Comparison of ENCODE assay signal across 26 mouse cellular contexts in genomic region chr4:128441228-128441627, GRCm38 (mm10).
"Had no signal": no experiment of that assay in that cellular context is flagged by ENCODE, and none has a peak within 500 bp of the region (broad histone marks: within the 10 kb centered on the region; RNA-seq: fewer than 3 reads in every experiment).

No protein-coding gene starts in this region.

- H3K4me1 ChIP-seq: intestine, embryonic 15.5 days; limb, embryonic 10.5 days; limb, embryonic 12.5 days; liver, embryonic 13.5 days had no signal

- H3K36me3 ChIP-seq: heart, embryonic 10.5 days; heart, embryonic 12.5 days; hindbrain, embryonic 10.5 days; hindbrain, embryonic 12.5 days; intestine, embryonic 15.5 days; limb, embryonic 10.5 days; limb, embryonic 12.5 days; liver, embryonic 13.5 days had no signal

- H3K4me2 ChIP-seq: heart, embryonic 12.5 days; hindbrain, embryonic 12.5 days; hindbrain, embryonic 14.5 days; intestine, embryonic 15.5 days; limb, embryonic 12.5 days; liver, embryonic 13.5 days had no signal

- H3K4me3 ChIP-seq: gastrocnemius, adult 2 months; heart, embryonic 10.5 days; heart, embryonic 12.5 days; hindbrain, embryonic 10.5 days; hindbrain, embryonic 12.5 days; intestine, embryonic 15.5 days; layer of hippocampus, adult 2 months; left cerebral cortex, adult 2 months; limb, embryonic 10.5 days; limb, embryonic 12.5 days; liver, embryonic 13.5 days had no signal

- H3K27me3 ChIP-seq: hindbrain, embryonic 12.5 days; intestine, embryonic 15.5 days; limb, embryonic 12.5 days; liver, embryonic 13.5 days had no signal

- ATAC-seq: hindbrain, embryonic 16.5 days; inflammation-experienced regulatory T-cells, adult 6 months; intestine, embryonic 15.5 days; intestine, postnatal 0 days had no signal

- DNase-seq: gastrocnemius, adult 2 months; gastrocnemius, postnatal 10 days; gastrocnemius, postnatal 25 days; heart, adult 18-20 months; heart, postnatal 10 days; heart, postnatal 4 days; kidney, adult 18-20 months; kidney, adult 8-10 months; kidney, postnatal 10 days; kidney, postnatal 25 days; kidney, postnatal 4 days; liver; liver, embryonic 13.5 days had no signal

- H3K9me3 ChIP-seq: heart, embryonic 10.5 days; heart, embryonic 12.5 days; hindbrain, embryonic 10.5 days; hindbrain, embryonic 12.5 days; intestine, embryonic 15.5 days; limb, embryonic 10.5 days; limb, embryonic 12.5 days; liver, embryonic 13.5 days had no signal

- H3K27ac ChIP-seq: gastrocnemius, adult 2 months; heart, embryonic 10.5 days; hindbrain, embryonic 10.5 days; hindbrain, embryonic 12.5 days; hindbrain, embryonic 14.5 days; intestine, embryonic 15.5 days; layer of hippocampus, adult 2 months; left cerebral cortex, adult 2 months; limb, embryonic 10.5 days; limb, embryonic 12.5 days; liver, embryonic 13.5 days had no signal

- H3K9ac ChIP-seq: heart, embryonic 12.5 days; hindbrain, embryonic 12.5 days; hindbrain, embryonic 14.5 days; intestine, embryonic 15.5 days; limb, embryonic 12.5 days; liver, embryonic 13.5 days had no signal
